Mouse (Mus musculus) bone marrow, adult 2 months (tissue): ENCODE measurements at regions not wholly inside any gene's neighbourhood (a gene's known extent, or its start where the extent isn't known, plus 50 kb on each side); places are given as distances from the start of the nearest gene placed in this dataset.
"Not testable (repeated sequence)": the region's sequence is repeated elsewhere in the genome, so short reads cannot be mapped to it uniquely, and the experiment has no call there.

Experiments
- H3K27ac ChIP-seq: fragments of 200-500 bp; 2 replicates; pipeline ENCODE4 v1.5.1; 2012; ENCODE audit warnings: low read depth, mild to moderate bottlenecking, control low read depth, inconsistent platforms, low read length; ENCODE audit not compliant: control insufficient read depth, poor library complexity, insufficient read depth
- H3K4me1 ChIP-seq: fragments of 200-500 bp; 2 replicates; pipeline ENCODE4 v1.6.1; 2011; ENCODE audit warnings: low read length; ENCODE audit not compliant: control insufficient read depth, insufficient read depth
- H3K4me3 ChIP-seq: fragments of 200-500 bp; replicated peaks from 2 replicates; pipeline ENCODE3; 2011; ENCODE audit warnings: mild to moderate bottlenecking, low read depth, low read length, control low read depth; ENCODE audit not compliant: control insufficient read depth
- CTCF ChIP-seq: fragments of 200-500 bp; IDR thresholded peaks from 2 replicates; pipeline ENCODE4 v1.5.1; 2011; ENCODE audit warnings: low read length, control low read depth; ENCODE audit not compliant: control insufficient read depth, insufficient read depth
- POLR2A ChIP-seq: fragments of 200-500 bp; IDR thresholded peaks from 2 replicates; pipeline ENCODE4 v1.6.1; 2011; ENCODE audit warnings: low read depth, mild to moderate bottlenecking, control low read depth, low read length, borderline replicate concordance; ENCODE audit not compliant: control insufficient read depth
- WGBS: fragments of 180-500 bp; shearing (Covaris S2); methylation state at CpG from one replicate; pipeline ENCODE4 v1.1.7; 2018; 5-methylcytosine and 5-hydroxymethylcytosine counted together

DNA sequence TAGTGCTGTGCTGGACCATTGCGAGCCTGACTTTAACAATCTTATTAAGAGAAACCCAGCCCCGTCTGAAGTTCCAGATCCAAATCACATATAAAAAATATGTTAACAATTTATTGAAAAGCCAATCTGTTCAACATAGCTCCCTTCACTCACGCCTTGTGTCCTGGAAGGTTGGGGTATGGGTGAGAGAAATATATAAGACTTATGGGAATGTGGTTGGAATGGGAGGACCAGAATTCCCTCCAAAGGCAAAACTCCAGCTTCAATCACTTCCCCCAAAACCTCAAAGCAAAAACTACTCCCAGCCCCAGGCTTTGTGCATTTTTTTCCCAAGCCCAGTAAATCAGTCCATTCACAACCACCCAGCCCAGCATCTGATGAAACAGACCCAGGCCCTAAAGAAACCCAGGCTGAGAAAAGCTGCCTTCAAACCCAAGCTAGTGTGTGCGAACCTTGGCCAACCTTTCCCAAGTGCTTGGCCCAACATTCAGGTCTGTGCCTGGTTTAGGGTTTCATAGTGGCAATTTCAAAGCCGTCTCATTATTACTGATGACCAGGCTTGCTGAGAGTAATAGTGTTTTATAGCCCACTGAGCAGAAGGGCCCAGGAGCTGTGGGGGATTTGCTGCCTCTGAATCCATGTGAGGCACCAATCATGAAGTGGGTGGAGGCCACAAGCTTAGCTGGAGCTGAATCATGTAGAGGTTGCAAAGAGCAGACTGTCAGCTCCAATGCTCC lies 517.0 kb downstream of the Bnc2 start:
- 81% methylated on average over 5 of the region's 5 CpGs for WGBS
- no peak for TF ChIP-seq CTCF
- Histone ChIP-seq H3K27ac (no peak overlapping the region), H3K4me1 (no peaks in the 10 kb centered on the region), H3K4me3 (no peak overlapping the region)

DNA sequence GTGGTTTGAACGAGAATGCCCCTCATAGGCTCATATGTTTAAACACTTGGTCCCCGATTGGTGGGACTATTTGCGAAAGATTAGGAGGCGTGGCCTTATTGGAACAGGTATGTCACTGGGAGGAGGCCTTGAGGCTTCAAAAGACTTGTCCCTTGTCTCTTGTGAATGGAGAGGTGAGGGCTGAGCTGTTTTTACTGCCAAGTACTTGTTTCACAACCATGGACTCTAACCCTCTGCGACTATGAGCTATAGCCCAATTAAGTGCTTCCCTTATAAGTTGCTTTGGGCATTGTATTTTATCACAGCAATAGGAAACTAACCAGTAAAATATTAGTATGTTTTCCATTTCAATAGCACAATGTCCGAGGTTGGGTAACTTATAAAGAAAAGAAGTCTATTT lies 511.7 kb downstream of the Bnc2 start:
- TF ChIP-seq CTCF: no peak
- no peak for TF ChIP-seq POLR2A
- Histone ChIP-seq H3K4me3 (no peak overlapping the region), H3K27ac (no peak overlapping the region), H3K4me1 (no peaks in the 10 kb centered on the region)
- 82% methylated on average over 6 of the region's 6 CpGs for whole genome bisulfite sequencing

DNA sequence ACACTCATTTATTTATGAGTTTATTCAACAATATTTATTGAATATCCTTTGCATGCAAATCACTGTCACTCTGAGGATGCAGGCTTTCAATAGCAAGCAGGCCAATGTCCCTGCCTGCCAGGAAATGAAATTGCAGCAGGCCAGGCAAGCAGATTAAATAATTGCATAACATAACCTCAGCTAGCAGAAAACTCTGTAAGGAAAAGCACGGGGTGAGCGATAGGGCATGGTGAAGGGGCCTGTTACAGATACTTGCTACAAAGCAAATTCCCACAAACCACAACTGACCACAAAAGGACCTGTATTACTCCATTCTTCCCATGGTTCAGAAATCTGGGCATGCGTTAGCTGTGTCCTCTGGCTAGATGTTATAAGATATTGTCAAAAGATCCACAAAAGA lies 509.8 kb downstream of the Bnc2 start:
- Histone ChIP-seq H3K27ac (no peak overlapping the region), H3K4me1 (no peaks in the 10 kb centered on the region), H3K4me3 (no peak overlapping the region)
- 36% methylated on average over 3 of the region's 3 CpGs for WGBS
- no peak for TF ChIP-seq CTCF

DNA sequence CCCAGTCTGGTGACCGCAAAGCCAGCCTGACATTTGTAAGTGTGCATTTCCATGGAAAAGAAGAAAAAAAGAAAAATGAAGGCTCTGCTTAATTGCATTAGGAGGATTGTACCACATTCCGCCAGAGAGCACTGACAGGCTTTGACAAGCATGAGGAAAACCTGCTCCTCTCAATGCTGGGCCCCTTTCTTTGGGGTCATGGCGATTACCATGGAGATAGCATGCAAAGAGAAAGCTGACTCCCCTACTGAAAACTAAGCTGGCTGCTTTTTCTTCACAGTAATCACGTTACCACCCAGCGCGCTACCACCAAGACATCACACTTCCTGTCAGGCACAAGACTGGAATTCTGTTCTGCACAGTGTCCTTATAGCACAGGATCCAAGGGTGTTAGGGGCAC lies 502.2 kb downstream of the Bnc2 start:
- Histone ChIP-seq H3K27ac (no peak overlapping the region), H3K4me1 (no peaks in the 10 kb centered on the region), H3K4me3 (no peak overlapping the region)
- no peak for TF ChIP-seq CTCF
- TF ChIP-seq POLR2A: no peak
- WGBS: 74% methylated on average over 6 of the region's 6 CpGs

DNA sequence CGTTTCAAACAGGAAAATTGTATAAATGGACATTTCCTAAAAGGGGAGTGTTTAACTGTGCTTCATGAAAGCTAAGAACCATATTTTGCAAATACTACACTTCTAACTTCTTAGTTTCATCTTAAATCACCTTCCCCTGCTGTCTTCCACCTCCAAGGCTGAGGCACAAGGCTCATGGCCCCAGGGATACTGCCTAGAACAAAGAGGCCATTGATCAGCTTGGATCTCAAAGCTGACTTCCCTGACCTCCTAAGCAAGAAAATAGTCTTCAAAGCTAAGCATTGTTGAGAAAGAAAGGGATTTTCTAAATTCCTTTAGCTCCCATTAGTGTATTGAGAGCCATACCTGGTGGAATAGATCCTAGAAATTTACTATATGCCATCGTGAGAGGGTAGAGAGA lies 501.6 kb downstream of the Bnc2 start:
- H3K27ac ChIP-seq: no peak overlapping the region
- H3K4me3 ChIP-seq: no peak overlapping the region
- no peak for TF ChIP-seq CTCF
- TF ChIP-seq POLR2A: no peak
- H3K4me1 ChIP-seq: no peaks in the 10 kb centered on the region
- 56% methylated on average over 2 of the region's 2 CpGs for WGBS

DNA sequence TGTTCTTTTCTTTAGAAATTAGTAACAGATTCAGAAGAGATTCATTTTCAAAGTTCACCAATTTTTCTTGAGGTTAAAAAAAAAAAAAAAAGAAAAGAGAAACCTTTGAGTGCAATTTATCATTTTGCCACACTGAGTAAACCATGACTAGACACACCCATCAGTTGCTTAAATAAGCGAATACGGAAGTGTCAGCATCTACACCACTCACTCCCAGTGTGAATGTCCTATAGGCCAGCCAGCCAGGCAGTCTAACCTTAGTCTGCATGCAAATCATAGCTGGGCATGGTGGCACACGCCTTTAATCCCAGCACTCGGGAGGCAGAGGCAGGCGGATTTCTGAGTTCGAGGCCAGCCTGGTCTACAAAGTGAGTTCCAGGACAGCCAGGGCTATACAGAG lies 498.6 kb downstream of the Bnc2 start:
- not testable (repeated sequence) for H3K27ac ChIP-seq, H3K4me1 ChIP-seq, H3K4me3 ChIP-seq
- 85% methylated on average over 6 of the region's 6 CpGs for WGBS

DNA sequence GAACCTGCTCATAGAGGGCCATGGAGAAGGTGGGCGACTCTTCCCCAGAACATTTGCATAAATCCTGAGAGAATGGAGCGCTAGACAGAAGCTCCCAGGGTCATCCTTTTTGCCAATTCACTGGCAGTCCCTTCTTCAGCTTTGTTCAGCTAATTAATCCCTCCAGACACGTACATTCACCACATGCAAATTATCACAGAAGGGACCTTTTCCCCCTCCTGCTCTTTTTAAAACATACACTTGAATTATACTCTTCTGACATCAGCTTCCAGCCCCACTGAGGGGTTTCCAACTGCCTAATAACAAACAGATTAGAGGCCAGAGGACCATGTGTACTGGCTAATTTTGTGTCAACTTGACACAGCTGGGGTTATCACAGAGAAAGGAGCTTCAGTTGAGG lies 497.2 kb downstream of the Bnc2 start:
- Histone ChIP-seq H3K27ac (no peak overlapping the region), H3K4me1 (no peaks in the 10 kb centered on the region), H3K4me3 (no peak overlapping the region)
- WGBS: 63% methylated on average over 3 of the region's 3 CpGs
- TF ChIP-seq POLR2A (no peak), CTCF (no peak)

DNA sequence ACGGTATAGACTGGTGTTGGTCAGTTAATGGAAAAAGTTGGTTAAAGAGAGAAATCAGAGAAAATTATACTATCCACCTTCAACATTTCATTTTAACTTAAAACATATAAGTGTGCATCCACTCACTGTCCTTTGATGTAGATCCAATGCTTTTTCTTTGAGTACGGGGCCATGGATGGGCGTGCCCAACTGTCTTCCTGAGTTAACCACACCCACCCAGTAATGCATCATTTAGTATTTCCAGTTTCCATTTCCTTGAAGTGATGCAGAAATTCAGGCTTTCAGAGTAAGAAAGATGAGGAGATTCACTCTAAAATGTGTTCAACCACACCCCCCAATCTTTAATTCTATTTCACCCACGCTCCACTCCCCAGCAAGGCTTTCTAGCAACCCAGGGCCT lies 490.6 kb downstream of the Bnc2 start:
- Histone ChIP-seq H3K27ac (no peak overlapping the region), H3K4me3 (no peak overlapping the region), H3K4me1 (no peaks in the 10 kb centered on the region)
- TF ChIP-seq POLR2A (no peak), CTCF (no peak)
- WGBS: 79% methylated on average over 4 of the region's 4 CpGs

DNA sequence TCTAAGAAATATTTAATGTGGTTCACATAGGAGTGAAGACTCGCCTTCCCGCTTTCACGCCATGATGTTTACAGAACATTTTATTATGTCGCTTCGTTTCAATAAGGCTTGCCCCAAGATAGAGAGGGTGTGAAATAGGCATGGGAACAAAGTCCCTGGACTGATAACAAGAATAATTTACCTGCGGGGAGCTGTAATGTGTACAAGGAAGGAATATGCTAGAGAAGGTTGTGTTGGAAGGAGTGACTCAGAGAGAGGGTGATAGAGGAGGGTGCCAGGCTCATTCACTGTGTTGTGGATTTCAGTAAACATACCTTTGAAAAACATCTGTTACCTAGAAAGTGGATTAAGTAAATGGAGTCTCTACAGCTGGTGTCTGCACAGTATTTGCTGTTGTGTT lies 490.2 kb downstream of the Bnc2 start:
- WGBS: 88% methylated on average over 6 of the region's 6 CpGs
- Histone ChIP-seq H3K4me3 (no peak overlapping the region), H3K4me1 (no peaks in the 10 kb centered on the region), H3K27ac (no peak overlapping the region)
- TF ChIP-seq POLR2A (no peak), CTCF (no peak)

DNA sequence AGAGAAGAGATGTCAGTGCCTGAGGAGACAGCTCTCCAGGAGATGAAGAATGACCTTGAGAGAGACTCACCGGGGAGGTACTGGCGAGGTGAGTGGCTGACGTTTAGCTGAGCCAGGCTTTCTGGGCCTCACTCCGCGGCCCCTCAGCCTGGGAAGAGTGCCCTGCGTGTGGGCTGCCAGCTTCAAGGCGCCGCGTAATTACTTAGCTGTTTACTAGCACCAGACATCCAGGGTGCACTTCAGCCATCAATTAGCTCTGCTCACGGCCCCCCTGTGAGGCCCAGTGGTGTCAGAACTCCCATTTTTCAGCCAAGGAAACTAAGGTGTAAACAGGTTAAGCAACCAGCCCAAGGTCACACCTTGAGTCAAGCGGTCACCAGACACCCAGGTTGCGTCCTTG lies 485.8 kb downstream of the Bnc2 start:
- WGBS: 91% methylated on average over 12 of the region's 12 CpGs
- H3K4me1 ChIP-seq: no peaks in the 10 kb centered on the region

More for the DNA sequence above, 485.8 kb downstream of the Bnc2 start:
- no peak overlapping the region for H3K4me3 ChIP-seq
- TF ChIP-seq CTCF (no peak), POLR2A (no peak)
- H3K27ac ChIP-seq: no peak overlapping the region
